Mouse (Mus musculus) heart, embryonic 15.5 days (tissue): ENCODE data around the gene Rassf5. TPM values are rescaled to one million over a fixed set of nuclear protein-coding genes. Genes with fewer than 3 reads are reported as not detected.
A peak's percentile ranks its signal among the peaks of the same experiment; 100 is the strongest.
"Not testable (repeated sequence)": the region's sequence is repeated elsewhere in the genome, so short reads cannot be mapped to it uniquely, and the experiment has no call there.

Source experiments
- ATAC-seq: fragments of 200-750 bp; cut with Nextera tagmentation; replicated peaks from 2 replicates; pipeline ENCODE4 v1.8.0; 2017; ENCODE audit warnings: low read depth, moderate TSS enrichment; ENCODE audit not compliant: insufficient number of reproducible peaks, insufficient read depth, low FRiP score
- H3K27ac ChIP-seq: fragments of 300-500 bp; sonication (generic); 2 replicates; pipeline ENCODE4 v1.5.1; 2015; ENCODE audit warnings: mild to moderate bottlenecking, inconsistent platforms
- H3K27me3 ChIP-seq: fragments of 300-500 bp; sonication (generic); 2 replicates; pipeline ENCODE4 v1.6.1; 2015; ENCODE audit warnings: inconsistent platforms
- H3K36me3 ChIP-seq: fragments of 300-500 bp; sonication (generic); 2 replicates; pipeline ENCODE4 v1.6.1; 2015; ENCODE audit warnings: mild to moderate bottlenecking, inconsistent platforms
- H3K4me1 ChIP-seq: fragments of 300-500 bp; sonication (generic); replicated peaks from 2 replicates; pipeline ENCODE4 v1.6.1; 2015; ENCODE audit warnings: inconsistent platforms
- H3K4me2 ChIP-seq: fragments of 300-500 bp; sonication (generic); 2 replicates; pipeline ENCODE4 v1.6.1; 2015; ENCODE audit warnings: inconsistent platforms, mild to moderate bottlenecking, moderate library complexity
- H3K4me3 ChIP-seq: fragments of 300-500 bp; sonication (generic); 2 replicates; pipeline ENCODE4 v1.5.1; 2015; ENCODE audit warnings: mild to moderate bottlenecking, inconsistent platforms
- H3K9ac ChIP-seq: fragments of 300-500 bp; sonication (generic); 2 replicates; pipeline ENCODE4 v1.6.1; 2015; ENCODE audit warnings: mild to moderate bottlenecking, inconsistent platforms
- H3K9me3 ChIP-seq: fragments of 300-500 bp; sonication (generic); replicated peaks from 2 replicates; pipeline ENCODE4 v1.6.1; 2016; ENCODE audit warnings: inconsistent platforms
- WGBS: fragments of 180-500 bp; shearing (Covaris S2); methylation state at CpG from one replicate; pipeline ENCODE4 v1.1.7; 2015; ENCODE audit warnings: mixed read lengths; 5-methylcytosine and 5-hydroxymethylcytosine counted together
- polyA plus RNA-seq: library from polyadenylated mRNA; unstranded; fragments of >200 nt; fragmentation: Nextera tagmentation; extraction: Ambion mirVana; gene quantifications from 2 replicates; pipeline ENCODE4 v1.2.1, GENCODE M21; 2015

Rassf5 gene
- polyA plus RNA-seq, 1 experiment from 2014 or later, result 11.0 TPM

- H3K4me3 ChIP-seq, H3K27ac ChIP-seq, H3K27me3 ChIP-seq, ATAC-seq, H3K4me2 ChIP-seq, H3K9me3 ChIP-seq, H3K36me3 ChIP-seq, H3K9ac ChIP-seq: not testable (repeated sequence)
- peaks cover 12% of the 10 kb centered on the region for H3K4me1 ChIP-seq
- 83% methylated on average over 7 of the region's 7 CpGs for WGBS
These were observed 7.6 kb upstream of the Rassf5 start for GRCm38 (mm10) chr1:131252516-131253250.

- Histone ChIP-seq H3K4me1 (peaks cover 38% of the 10 kb centered on the region), H3K36me3 (no peaks in the 10 kb centered on the region), H3K4me3 (peak overlapping the region; percentile 66), H3K4me2 (peak overlapping the region; percentile 88), H3K27ac (peak overlapping the region; percentile 7), H3K9ac (0 out of 2 replicates have a peak overlapping the region, but pooled peaks have one; percentile 25), H3K27me3 (peaks cover 22% of the 10 kb centered on the region), H3K9me3 (no peaks in the 10 kb centered on the region)
- ATAC-seq, result no peak
- WGBS, result 2% methylated on average over 7 of the region's 7 CpGs
These were observed 1.7 kb upstream of the Rassf5 start for GRCm38 (mm10) chr1:131246433-131247395.

GRCm38 (mm10) chr1:131245926-131246325 is 868 bp upstream of the Rassf5 start:
- peak overlapping the region; percentile 7; the same call in 1 of the 2 replicates for H3K27ac ChIP-seq
- peaks cover 36% of the 10 kb centered on the region for H3K4me1 ChIP-seq
- peak overlapping the region; percentile 88 for H3K4me2 ChIP-seq
- H3K9ac ChIP-seq, result peak overlapping the region; percentile 67; the same call in 1 of the 2 replicates
- WGBS, result 8% methylated on average over 9 of the region's 9 CpGs
- H3K27me3 ChIP-seq, result peaks cover 22% of the 10 kb centered on the region
- no peak for ATAC-seq
- H3K9me3 ChIP-seq, result no peaks in the 10 kb centered on the region
- peak overlapping the region; percentile 66 for H3K4me3 ChIP-seq
- H3K36me3 ChIP-seq, result no peaks in the 10 kb centered on the region

DNA sequence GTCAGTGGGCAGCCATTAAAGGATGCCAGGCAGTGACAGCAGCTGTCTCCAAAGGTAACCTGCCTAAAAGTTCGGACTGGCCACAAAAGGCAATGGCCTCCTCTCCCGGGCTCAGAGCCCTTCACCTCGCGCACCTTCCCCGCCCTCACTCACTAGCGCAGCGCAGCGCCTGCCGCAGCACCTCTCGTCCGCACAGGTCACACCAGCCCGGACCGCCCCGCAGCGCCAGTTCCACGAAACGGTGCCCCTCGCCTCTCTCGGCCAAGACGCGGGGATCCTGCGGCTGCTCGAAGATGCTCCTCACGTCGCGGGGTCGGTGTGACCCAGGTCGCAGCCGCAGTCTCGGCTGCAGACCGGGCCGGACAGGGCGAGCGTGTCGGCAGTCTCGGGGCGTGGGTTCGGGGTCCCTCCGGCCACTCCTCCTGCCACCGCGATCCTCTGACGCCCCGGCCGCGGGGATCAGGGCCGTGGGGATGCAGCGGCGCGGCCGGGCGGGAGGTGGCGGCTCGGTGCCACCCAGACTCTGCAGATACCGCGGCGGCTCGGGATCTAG is 446 bp downstream of the Rassf5 start:
- Histone ChIP-seq H3K4me1 (peaks cover 33% of the 10 kb centered on the region), H3K9me3 (no peaks in the 10 kb centered on the region), H3K27me3 (peaks cover 22% of the 10 kb centered on the region), H3K9ac (peak overlapping the region; percentile 67), H3K4me2 (peak overlapping the region; percentile 88), H3K27ac (no peak overlapping the region), H3K36me3 (no peaks in the 10 kb centered on the region), H3K4me3 (peak overlapping the region; percentile 66)
- ATAC-seq, result no peak
- under 1% methylated on average over 57 of the region's 57 CpGs for WGBS

GRCm38 (mm10) chr1:131242956-131243355 is 2.1 kb downstream of the Rassf5 start:
- Histone ChIP-seq H3K4me3 (no peak overlapping the region), H3K4me2 (peak overlapping the region; percentile 88; the same call in 1 of the 2 replicates)
- no peak for ATAC-seq

DNA sequence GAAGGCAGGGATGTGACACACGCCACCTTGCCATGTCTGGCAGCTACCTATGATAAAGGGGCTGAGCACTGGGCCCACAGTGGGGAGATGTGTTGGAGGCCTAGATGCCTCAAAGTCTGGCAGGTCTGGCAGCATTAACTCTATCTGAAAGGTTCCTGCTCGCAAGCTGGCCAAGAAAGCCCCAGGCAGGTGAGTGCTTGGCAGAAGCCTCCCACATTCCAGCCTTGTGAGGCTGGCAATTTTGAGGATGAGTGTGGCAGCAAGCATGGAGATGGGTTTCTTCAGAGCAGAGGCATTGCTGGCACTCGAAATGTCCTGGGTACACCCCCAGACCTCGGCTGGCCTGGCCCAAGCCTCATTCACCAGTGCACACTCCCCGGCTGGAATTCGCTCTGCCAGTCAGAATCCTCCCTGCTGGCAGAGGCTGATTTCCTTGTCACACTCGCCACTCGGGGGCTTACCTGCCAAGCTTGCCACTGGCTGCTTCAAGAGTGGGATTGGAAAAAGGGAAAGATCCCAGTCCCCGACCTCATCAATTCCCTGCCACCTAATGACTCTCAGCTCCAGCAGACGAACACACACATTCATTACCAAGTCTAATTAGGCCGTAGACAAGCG is 5.4 kb downstream of the Rassf5 start:
- no peak overlapping the region for H3K4me3 ChIP-seq
- no peaks in the 10 kb centered on the region for H3K9me3 ChIP-seq
- WGBS, result 71% methylated on average over 12 of the region's 12 CpGs
- no peak overlapping the region for H3K27ac ChIP-seq
- H3K9ac ChIP-seq, result no peak overlapping the region
- no peaks in the 10 kb centered on the region for H3K36me3 ChIP-seq
- ATAC-seq, result no peak
- peaks cover 13% of the 10 kb centered on the region; the same call in 1 of the 2 replicates for H3K27me3 ChIP-seq
- no peak overlapping the region for H3K4me2 ChIP-seq
- peaks cover 27% of the 10 kb centered on the region for H3K4me1 ChIP-seq

More at GRCm38 (mm10) chr1:131242956-131243355, 2.1 kb downstream of the Rassf5 start:
- no peak overlapping the region for H3K9ac ChIP-seq
- 57% methylated on average over 6 of the region's 6 CpGs for WGBS
- H3K27me3 ChIP-seq, result peaks cover 13% of the 10 kb centered on the region; the same call in 1 of the 2 replicates
- H3K4me1 ChIP-seq, result peaks cover 48% of the 10 kb centered on the region
- no peaks in the 10 kb centered on the region for H3K36me3 ChIP-seq
- no peak overlapping the region for H3K27ac ChIP-seq
- no peaks in the 10 kb centered on the region for H3K9me3 ChIP-seq

GRCm38 (mm10) chr1:131238931-131239381 is 6.1 kb downstream of the Rassf5 start:
- no peak overlapping the region for H3K9ac ChIP-seq
- no peak overlapping the region for H3K4me2 ChIP-seq
- 50% methylated on average over 8 of the region's 8 CpGs for WGBS
- no peak overlapping the region for H3K4me3 ChIP-seq
- H3K9me3 ChIP-seq, result no peaks in the 10 kb centered on the region
- H3K36me3 ChIP-seq, result no peaks in the 10 kb centered on the region
- peaks cover 29% of the 10 kb centered on the region for H3K4me1 ChIP-seq
- peak overlapping the region; percentile 28; the same call in 1 of the 2 replicates for H3K27ac ChIP-seq
- peak; percentile 53 for ATAC-seq
- H3K27me3 ChIP-seq, result peaks cover 9% of the 10 kb centered on the region; the same call in 1 of the 2 replicates

GRCm38 (mm10) chr1:131236077-131236476 is 9.0 kb downstream of the Rassf5 start:
- Histone ChIP-seq H3K27ac (no peak overlapping the region), H3K4me1 (peaks cover 45% of the 10 kb centered on the region)
- ATAC-seq, result no peak

DNA sequence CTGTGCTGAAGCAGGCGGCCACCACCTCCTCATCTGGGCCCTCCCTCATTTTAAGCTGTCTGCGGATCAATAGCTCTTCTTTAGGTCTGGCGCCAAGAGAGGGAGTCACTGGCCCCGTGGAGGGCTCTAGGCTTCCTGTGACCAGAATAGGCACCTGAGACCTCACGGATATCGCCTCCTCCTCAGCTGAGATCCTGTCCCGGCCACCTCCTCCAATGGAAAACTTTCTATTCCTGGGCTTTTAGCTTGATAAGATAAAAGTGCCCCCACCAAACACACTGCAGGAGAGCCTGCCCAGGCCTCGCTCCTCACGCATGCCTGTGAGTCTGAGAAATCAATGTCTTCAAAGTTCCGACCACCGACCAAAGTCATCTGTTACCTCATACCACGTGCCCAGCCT is 11.5 kb downstream of the Rassf5 start:
- peak overlapping the region; percentile 54 for H3K4me2 ChIP-seq
- ATAC-seq, result peak; percentile 54
- no peaks in the 10 kb centered on the region for H3K36me3 ChIP-seq
- no peaks in the 10 kb centered on the region for H3K27me3 ChIP-seq
- H3K9me3 ChIP-seq, result no peaks in the 10 kb centered on the region
- H3K4me3 ChIP-seq, result peak overlapping the region; percentile 32
- 21% methylated on average over 12 of the region's 12 CpGs for WGBS
- H3K9ac ChIP-seq, result peak overlapping the region; percentile 23
- H3K27ac ChIP-seq, result peak overlapping the region; percentile 67
- peaks cover 53% of the 10 kb centered on the region for H3K4me1 ChIP-seq

More at GRCm38 (mm10) chr1:131236077-131236476, 9.0 kb downstream of the Rassf5 start:
- Histone ChIP-seq H3K27me3 (no peaks in the 10 kb centered on the region), H3K4me2 (no peak overlapping the region), H3K4me3 (no peak overlapping the region), H3K9ac (no peak overlapping the region), H3K36me3 (no peaks in the 10 kb centered on the region), H3K9me3 (no peaks in the 10 kb centered on the region)
- 48% methylated on average over 7 of the region's 7 CpGs for WGBS

DNA sequence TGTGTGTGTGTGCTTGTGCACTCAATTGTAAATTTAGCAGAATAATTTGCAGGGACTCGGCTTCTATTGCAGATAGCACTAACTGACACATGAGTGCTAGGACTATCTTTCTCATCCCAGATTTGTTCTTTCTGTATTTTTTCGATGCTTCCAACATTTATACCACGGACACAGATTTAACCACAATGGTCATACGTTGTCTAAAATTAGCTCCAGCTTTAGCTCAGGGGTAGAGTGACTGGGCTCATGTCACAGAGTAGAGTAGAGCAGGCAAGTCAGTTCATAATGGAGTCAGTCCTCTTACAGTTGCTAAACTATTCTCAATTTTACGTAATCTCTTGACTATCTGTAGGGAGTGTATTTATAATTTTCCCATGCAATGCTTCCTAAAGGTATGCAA is 16.4 kb downstream of the Rassf5 start:
- no peak for ATAC-seq
- no peak overlapping the region for H3K4me3 ChIP-seq

More for the DNA sequence above, 16.4 kb downstream of the Rassf5 start:
- H3K27me3 ChIP-seq, result no peaks in the 10 kb centered on the region
- 35% methylated on average over 5 of the region's 5 CpGs for WGBS
- peak overlapping the region; percentile 57 for H3K27ac ChIP-seq
- no peaks in the 10 kb centered on the region for H3K9me3 ChIP-seq
- no peak overlapping the region for H3K9ac ChIP-seq
- H3K36me3 ChIP-seq, result no peaks in the 10 kb centered on the region
- peaks cover 45% of the 10 kb centered on the region for H3K4me1 ChIP-seq
- H3K4me2 ChIP-seq, result peak overlapping the region; percentile 33
